Mouse (Mus musculus) stomach, embryonic 15.5 days (tissue): ENCODE results near the gene Olfr304. TPM values are rescaled to one million over a fixed set of nuclear protein-coding genes. Genes with fewer than 3 reads are reported as not detected.
"Not testable (repeated sequence)": the region's sequence is repeated elsewhere in the genome, so short reads cannot be mapped to it uniquely, and the experiment has no call there.

Experiments used
- ATAC-seq: fragments of 200-750 bp; cut with Nextera tagmentation; 2 replicates; pipeline ENCODE4 v1.8.0; 2017; ENCODE audit warnings: low read depth, moderate number of reproducible peaks, moderate TSS enrichment; ENCODE audit not compliant: insufficient read depth, low FRiP score
- H3K27ac ChIP-seq: fragments of 300-500 bp; sonication (generic); 2 replicates; pipeline ENCODE4 v1.5.1; 2015; ENCODE audit warnings: mild to moderate bottlenecking, inconsistent platforms
- H3K27me3 ChIP-seq: fragments of 300-500 bp; sonication (generic); replicated peaks from 2 replicates; pipeline ENCODE4 v1.6.1; 2015; ENCODE audit warnings: inconsistent platforms
- H3K36me3 ChIP-seq: fragments of 300-500 bp; sonication (generic); 2 replicates; pipeline ENCODE4 v1.6.1; 2015; ENCODE audit warnings: inconsistent platforms
- H3K4me1 ChIP-seq: fragments of 300-500 bp; sonication (generic); 2 replicates; pipeline ENCODE4 v1.6.1; 2015; ENCODE audit warnings: inconsistent platforms
- H3K4me2 ChIP-seq: fragments of 300-500 bp; sonication (generic); 2 replicates; pipeline ENCODE4 v1.6.1; 2015; ENCODE audit warnings: mild to moderate bottlenecking, inconsistent platforms
- H3K4me3 ChIP-seq: fragments of 300-500 bp; sonication (generic); replicated peaks from 2 replicates; pipeline ENCODE4 v1.5.1; 2015; ENCODE audit warnings: inconsistent platforms
- H3K9ac ChIP-seq: fragments of 300-500 bp; sonication (generic); 2 replicates; pipeline ENCODE4 v1.6.1; 2015; ENCODE audit warnings: inconsistent platforms
- H3K9me3 ChIP-seq: fragments of 300-500 bp; sonication (generic); 2 replicates; pipeline ENCODE4 v1.6.1; 2016; ENCODE audit warnings: inconsistent platforms
- WGBS: fragments of 180-500 bp; shearing (Covaris S2); methylation state at CpG from one replicate; pipeline ENCODE4 v1.1.7; 2015; 5-methylcytosine and 5-hydroxymethylcytosine counted together
- polyA plus RNA-seq: library from polyadenylated mRNA; unstranded; fragments of >200 nt; fragmentation: Nextera tagmentation; extraction: Ambion mirVana; gene quantifications from 2 replicates; pipeline ENCODE4 v1.2.1, GENCODE M21; 2015

Olfr304 gene
- polyA plus RNA-seq: not detected in 2 replicates

DNA sequence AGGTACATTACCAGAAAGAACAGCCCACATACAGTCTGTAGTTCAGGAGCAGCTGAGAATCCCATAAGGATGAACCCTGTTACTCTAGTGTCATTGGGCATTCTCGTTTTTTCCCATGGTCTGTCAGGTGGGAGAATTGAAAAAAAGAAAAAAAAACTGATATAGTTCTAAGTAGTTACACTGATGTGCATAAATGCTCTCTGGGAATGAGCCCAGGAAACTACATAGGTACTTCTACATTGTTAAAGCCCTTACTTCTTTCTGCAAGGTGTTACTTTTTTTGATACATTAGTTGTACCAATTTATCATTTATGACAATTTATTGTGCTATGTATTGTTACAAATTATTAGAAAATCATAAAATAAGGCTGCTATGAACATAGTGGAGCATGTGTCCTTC, at the start of gene Olfr304:
TSS of gene Olfr304 (minus strand) at position 101 of the 400 bp plus-strand sequence.
- Histone ChIP-seq H3K27me3 (no peaks in the 10 kb centered on the region), H3K27ac (no peak within 1 kb of the TSS), H3K36me3 (no peaks in the 10 kb centered on the region), H3K4me3 (no peak within 1 kb of the TSS), H3K4me1 (no peaks in the 10 kb centered on the region), H3K9ac (no peak within 1 kb of the TSS), H3K9me3 (no peaks in the 10 kb centered on the region), H3K4me2 (no peak within 1 kb of the TSS)
- ATAC-seq: no peak
- WGBS: 49% methylated on average over 1 of the region's 1 CpGs

DNA sequence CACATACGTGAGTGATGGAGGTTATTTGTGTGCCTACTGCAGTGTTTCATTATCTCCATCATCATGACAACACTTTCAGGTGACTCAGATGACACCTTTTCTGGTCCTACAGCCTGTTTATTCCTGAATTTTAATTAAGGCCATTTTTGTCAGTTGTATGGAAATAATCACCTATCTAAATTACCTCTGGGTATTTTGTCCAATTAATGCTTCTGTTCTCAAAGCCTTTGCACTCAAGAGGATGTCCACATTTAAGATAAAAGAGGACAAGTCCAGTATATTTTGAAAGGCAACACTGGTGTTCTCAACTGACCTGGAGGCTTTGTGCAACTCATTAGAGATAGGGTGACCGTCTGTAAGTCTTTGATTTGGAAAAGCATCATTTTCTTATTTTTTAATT, 17.1 kb upstream of the Olfr304 start, which contains the start of gene Olfr301:
TSS of gene Olfr301 (plus strand) at position 301 of the 400 bp plus-strand sequence.
- no peak within 1 kb of the TSS for H3K27ac ChIP-seq
- no peaks in the 10 kb centered on the region for H3K36me3 ChIP-seq
- H3K4me2 ChIP-seq: no peak within 1 kb of the TSS
- no peak within 1 kb of the TSS for H3K4me3 ChIP-seq
- no peak within 1 kb of the TSS for H3K9ac ChIP-seq
- WGBS: 86% methylated on average over 2 of the region's 2 CpGs
- H3K4me1 ChIP-seq: no peaks in the 10 kb centered on the region
- ATAC-seq: no peak
- no peaks in the 10 kb centered on the region for H3K9me3 ChIP-seq
- H3K27me3 ChIP-seq: no peaks in the 10 kb centered on the region

DNA sequence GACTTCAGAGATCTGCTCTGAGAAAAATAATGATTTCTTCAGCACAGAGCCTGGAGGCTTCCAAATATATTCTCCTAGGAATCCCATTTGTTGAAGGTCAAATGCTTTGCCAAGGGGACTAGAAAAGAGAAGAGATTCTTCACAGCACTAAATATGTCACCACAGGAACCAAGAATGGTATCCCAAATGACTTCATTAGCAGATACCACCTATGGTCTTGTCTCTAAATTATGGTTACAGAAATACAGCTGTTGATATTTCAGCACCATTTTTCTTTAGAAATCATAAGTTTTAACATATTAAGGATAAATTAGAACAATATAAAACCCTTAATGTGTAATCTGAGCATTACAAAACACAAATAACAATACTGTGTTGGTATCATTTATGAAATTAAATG, 11.2 kb upstream of the Olfr304 start, which contains the start of gene Olfr303:
TSS of gene Olfr303 (minus strand) at position 101 of the 400 bp plus-strand sequence.
- H3K27me3 ChIP-seq: no peaks in the 10 kb centered on the region
- H3K4me2 ChIP-seq: no peak within 1 kb of the TSS
- ATAC-seq: no peak
- no peak within 1 kb of the TSS for H3K27ac ChIP-seq
- H3K4me3 ChIP-seq: no peak within 1 kb of the TSS
- no peak within 1 kb of the TSS for H3K9ac ChIP-seq
- H3K36me3 ChIP-seq: no peaks in the 10 kb centered on the region
- H3K4me1 ChIP-seq: no peaks in the 10 kb centered on the region
- no peaks in the 10 kb centered on the region for H3K9me3 ChIP-seq

- Histone ChIP-seq H3K4me2 (no peak overlapping the region), H3K27me3 (no peaks in the 10 kb centered on the region), H3K9ac (no peak overlapping the region), H3K27ac (no peak overlapping the region), H3K4me1 (no peaks in the 10 kb centered on the region), H3K36me3 (no peaks in the 10 kb centered on the region), H3K4me3 (no peak overlapping the region), H3K9me3 (no peaks in the 10 kb centered on the region)
- 73% methylated on average over 3 of the region's 3 CpGs for WGBS
- no peak for ATAC-seq
Observed at GRCm38 (mm10) chr7:86385769-86386168, 689 bp downstream of the Olfr304 start.

- Histone ChIP-seq H3K27ac (no peak within 1 kb of the TSS), H3K9me3 (no peaks in the 10 kb centered on the region), H3K4me2 (no peak within 1 kb of the TSS), H3K4me3 (no peak within 1 kb of the TSS), H3K27me3 (no peaks in the 10 kb centered on the region), H3K9ac (no peak within 1 kb of the TSS), H3K4me1 (no peaks in the 10 kb centered on the region), H3K36me3 (no peaks in the 10 kb centered on the region)
- no peak for ATAC-seq
- 80% methylated on average over 1 of the region's 1 CpGs for WGBS
Observed at GRCm38 (mm10) chr7:86366828-86367227, 19.6 kb downstream of the Olfr304 start, which contains the start of gene Olfr305. TSS of gene Olfr305 (minus strand) at chr7:86366928.

GRCm38 (mm10) chr7:86346296-86346695, 40.2 kb downstream of the Olfr304 start:
- H3K4me2 ChIP-seq, H3K27me3 ChIP-seq, H3K4me3 ChIP-seq, H3K36me3 ChIP-seq, H3K9ac ChIP-seq, H3K27ac ChIP-seq, H3K4me1 ChIP-seq, H3K9me3 ChIP-seq, ATAC-seq: not testable (repeated sequence)
- WGBS: 84% methylated on average over 9 of the region's 9 CpGs

GRCm38 (mm10) chr7:86344253-86344652, 42.2 kb downstream of the Olfr304 start:
- Histone ChIP-seq H3K27me3 (no peaks in the 10 kb centered on the region), H3K4me1 (no peaks in the 10 kb centered on the region), H3K4me2 (no peak overlapping the region), H3K9me3 (no peaks in the 10 kb centered on the region), H3K27ac (no peak overlapping the region), H3K36me3 (no peaks in the 10 kb centered on the region), H3K9ac (no peak overlapping the region), H3K4me3 (no peak overlapping the region)
- no peak for ATAC-seq
- 73% methylated on average over 3 of the region's 3 CpGs for WGBS

DNA sequence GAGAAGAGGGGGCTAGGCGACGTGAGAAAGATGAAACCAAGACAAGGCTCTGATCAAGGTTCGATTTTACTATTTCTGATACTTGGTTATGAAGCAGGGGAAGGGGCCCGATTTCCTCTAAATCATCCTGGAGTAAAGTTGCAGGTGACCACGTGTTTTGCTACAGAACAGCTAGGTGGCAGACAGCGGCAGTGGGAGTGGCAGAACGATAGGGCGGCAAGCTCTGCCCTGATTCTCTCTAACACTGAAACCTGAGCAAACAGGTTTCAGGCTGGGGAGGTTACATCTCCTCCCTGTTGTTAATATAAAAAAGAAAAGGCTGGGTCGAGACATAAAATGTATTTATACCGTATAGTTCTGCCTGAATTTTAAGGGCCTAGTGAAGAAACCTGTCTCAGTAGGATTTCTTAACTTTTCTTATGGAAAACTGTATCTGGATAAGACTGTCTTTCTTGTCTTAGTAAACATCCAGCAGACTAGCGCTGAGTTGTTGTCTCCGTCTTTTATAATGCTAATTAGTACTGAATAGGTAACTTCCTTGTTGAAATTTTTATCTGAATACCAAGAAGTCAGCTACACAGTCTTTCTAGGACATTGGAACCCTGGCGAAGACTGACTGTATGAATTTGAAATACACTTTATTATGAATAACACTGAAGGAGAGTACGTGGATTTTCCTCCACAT, 43.4 kb downstream of the Olfr304 start:
- H3K27ac ChIP-seq: no peak overlapping the region
- no peak for ATAC-seq

GRCm38 (mm10) chr7:86337486-86337885, 49.0 kb downstream of the Olfr304 start, which contains the start of gene Olfr307:
TSS of gene Olfr307 (minus strand) at chr7:86337586.
- no peaks in the 10 kb centered on the region for H3K4me1 ChIP-seq
- no peaks in the 10 kb centered on the region for H3K9me3 ChIP-seq
- ATAC-seq: no peak
- WGBS: 67% methylated on average over 1 of the region's 1 CpGs
- H3K4me2 ChIP-seq: no peak within 1 kb of the TSS
- H3K4me3 ChIP-seq: no peak within 1 kb of the TSS
- H3K9ac ChIP-seq: no peak within 1 kb of the TSS
- H3K36me3 ChIP-seq: no peaks in the 10 kb centered on the region
- H3K27me3 ChIP-seq: no peaks in the 10 kb centered on the region
- no peak within 1 kb of the TSS for H3K27ac ChIP-seq

More for the DNA sequence above, 43.4 kb downstream of the Olfr304 start:
- Histone ChIP-seq H3K36me3 (no peaks in the 10 kb centered on the region), H3K4me2 (no peak overlapping the region), H3K9me3 (no peaks in the 10 kb centered on the region), H3K27me3 (no peaks in the 10 kb centered on the region), H3K9ac (no peak overlapping the region), H3K4me1 (no peaks in the 10 kb centered on the region), H3K4me3 (no peak overlapping the region)
- WGBS: 69% methylated on average over 14 of the region's 14 CpGs

Other genes starting within 250 kb of the Olfr304 start
- not detected in 2 replicates for gene Vmn2r75, start 214.9 kb downstream of the Olfr304 start, polyA plus RNA-seq
- gene Vmn2r76, start 140.3 kb downstream of the Olfr304 start, polyA plus RNA-seq: not detected in 2 replicates
- not detected in 2 replicates for gene Olfr310, start 109.5 kb downstream of the Olfr304 start, polyA plus RNA-seq
- not detected in 2 replicates for gene Olfr309, start 73.0 kb downstream of the Olfr304 start, polyA plus RNA-seq
- not detected in 2 replicates for gene Olfr308, start 61.0 kb downstream of the Olfr304 start, polyA plus RNA-seq
- not detected in 2 replicates for gene Olfr307, start 49.1 kb downstream of the Olfr304 start, polyA plus RNA-seq
- gene Olfr305, start 19.7 kb downstream of the Olfr304 start, polyA plus RNA-seq: not detected in 2 replicates
- gene Olfr303, start 11.1 kb upstream of the Olfr304 start, polyA plus RNA-seq: not detected in 2 replicates
- not detected in 2 replicates for gene Olfr301, start 17.2 kb upstream of the Olfr304 start, polyA plus RNA-seq
- not detected in 2 replicates for gene Olfr299, start 73.3 kb upstream of the Olfr304 start, polyA plus RNA-seq
- not detected in 2 replicates for gene Olfr298, start 105.8 kb upstream of the Olfr304 start, polyA plus RNA-seq
- gene Olfr297, start 133.3 kb upstream of the Olfr304 start, polyA plus RNA-seq: not detected in 2 replicates
- gene Olfr295, start 197.2 kb upstream of the Olfr304 start, polyA plus RNA-seq: not detected in 2 replicates
- gene Olfr294, start 230.0 kb upstream of the Olfr304 start, polyA plus RNA-seq: not detected in 2 replicates